Mouse (Mus musculus): ENCODE measurements around the gene Sirpb1b.
"Not testable (repeated sequence)": the region's sequence is repeated elsewhere in the genome, so short reads cannot be mapped to it uniquely, and the experiment has no call there.

The Sirpb1b gene

GRCm38 (mm10) chr3:15574887-15575286 is at the start of gene Sirpb1b:
Gene Sirpb1b, minus strand, starts transcription at chr3:15575065.
- not testable (repeated sequence) for DNase-seq

- DNase-seq = not testable (repeated sequence)
These were observed 15.7 kb upstream of the Sirpb1b start for GRCm38 (mm10) chr3:15590377-15591117.

- not testable (repeated sequence) for DNase-seq
These were observed 11.8 kb upstream of the Sirpb1b start for GRCm38 (mm10) chr3:15586665-15587064.

GRCm38 (mm10) chr3:15583452-15583851 is 8.6 kb upstream of the Sirpb1b start:
- DNase-seq = no peak

GRCm38 (mm10) chr3:15582948-15583347 is 8.1 kb upstream of the Sirpb1b start:
- not testable (repeated sequence) for DNase-seq

GRCm38 (mm10) chr3:15576466-15576865 is 1.6 kb upstream of the Sirpb1b start:
- not testable (repeated sequence) for DNase-seq

- no peak for DNase-seq
These were observed 46.3 kb downstream of the Sirpb1b start for GRCm38 (mm10) chr3:15528589-15528988.

- DNase-seq = not testable (repeated sequence)
These were observed 61.3 kb downstream of the Sirpb1b start for GRCm38 (mm10) chr3:15513608-15514007.

GRCm38 (mm10) chr3:15507792-15508321 is 67.0 kb downstream of the Sirpb1b start:
- DNase-seq = not testable (repeated sequence)

GRCm38 (mm10) chr3:15474831-15475230 is 100.0 kb downstream of the Sirpb1b start:
- not testable (repeated sequence) for DNase-seq

GRCm38 (mm10) chr3:15470158-15470557 is 104.7 kb downstream of the Sirpb1b start:
- not testable (repeated sequence) for DNase-seq
